Mouse (Mus musculus) midbrain, embryonic 14.5 days (tissue): ENCODE measurements around the gene Sh2d1b2. TPM values are rescaled to one million over a fixed set of nuclear protein-coding genes. Genes with fewer than 3 reads are reported as not detected.
A peak's percentile ranks its signal among the peaks of the same experiment; 100 is the strongest.
"Not testable (repeated sequence)": the region's sequence is repeated elsewhere in the genome, so short reads cannot be mapped to it uniquely, and the experiment has no call there.

Experiments used
- ATAC-seq: fragments of 200-750 bp; cut with Nextera tagmentation; 2 replicates; pipeline ENCODE4 v1.8.0; 2017; ENCODE audit warnings: moderate number of reproducible peaks, moderate library complexity; ENCODE audit not compliant: low FRiP score, low TSS enrichment
- DNase-seq: peaks from one replicate; pipeline ENCODE4 v3.0.0-alpha.2; 2015
- H3K27ac ChIP-seq: fragments of 300-500 bp; sonication (generic); replicated peaks from 2 replicates; pipeline ENCODE4 v1.5.1; 2014; ENCODE audit warnings: mild to moderate bottlenecking, low read depth, low read length, moderate library complexity
- H3K27me3 ChIP-seq: fragments of 300-500 bp; sonication (generic); 2 replicates; pipeline ENCODE4 v1.6.1; 2014; ENCODE audit warnings: low read length, control low read depth, mixed read lengths; ENCODE audit not compliant: control insufficient read depth, insufficient read depth
- H3K36me3 ChIP-seq: fragments of 300-500 bp; sonication (generic); 2 replicates; pipeline ENCODE4 v1.6.1; 2014; ENCODE audit warnings: low read length, control low read depth; ENCODE audit not compliant: control insufficient read depth, insufficient read depth
- H3K4me1 ChIP-seq: fragments of 300-500 bp; sonication (generic); 2 replicates; pipeline ENCODE4 v1.6.1; 2014; ENCODE audit warnings: mild to moderate bottlenecking, antibody characterized with exemption, low read length, control low read depth; ENCODE audit not compliant: control insufficient read depth, insufficient read depth
- H3K4me2 ChIP-seq: fragments of 300-500 bp; sonication (generic); 2 replicates; pipeline ENCODE4 v1.6.1; 2014; ENCODE audit warnings: mild to moderate bottlenecking, low read length, moderate library complexity
- H3K4me3 ChIP-seq: fragments of 300-500 bp; sonication (generic); replicated peaks from 2 replicates; pipeline ENCODE4 v1.5.1; 2014; ENCODE audit warnings: low read depth, low read length
- H3K9ac ChIP-seq: fragments of 300-500 bp; sonication (generic); replicated peaks from 2 replicates; pipeline ENCODE4 v1.6.1; 2014; ENCODE audit warnings: mild to moderate bottlenecking, low read length, moderate library complexity
- H3K9me3 ChIP-seq: fragments of 300-500 bp; sonication (generic); 2 replicates; pipeline ENCODE4 v1.6.1; 2016; ENCODE audit warnings: low read length, control low read depth, mixed read lengths; ENCODE audit not compliant: control insufficient read depth
- WGBS: fragments of 180-500 bp; shearing (Covaris S2); extraction: QIAGEN DNeasy Blood & Tissue Kit; methylation state at CpG from one replicate; pipeline ENCODE4 v1.1.7; 2014; 5-methylcytosine and 5-hydroxymethylcytosine counted together
- polyA plus RNA-seq: library from polyadenylated mRNA; unstranded; fragments of >200 nt; fragmentation: Nextera tagmentation; extraction: Ambion mirVana; gene quantifications from 2 replicates; pipeline ENCODE4 v1.2.1, GENCODE M21; 2014

Gene Sh2d1b2
- not detected in 2 replicates for polyA plus RNA-seq

- 73% methylated on average over 5 of the region's 6 CpGs for WGBS
- H3K9me3 ChIP-seq, H3K36me3 ChIP-seq, ATAC-seq, H3K4me1 ChIP-seq, H3K4me2 ChIP-seq, H3K27me3 ChIP-seq, DNase-seq, H3K27ac ChIP-seq, H3K9ac ChIP-seq, H3K4me3 ChIP-seq: not testable (repeated sequence)
Measured at GRCm38 (mm10) chr1:170232688-170233087, at the start of gene Sh2d1b2. TSS of gene Sh2d1b2 (plus strand) at chr1:170232749.

GRCm38 (mm10) chr1:170185137-170185536 lies 47.4 kb upstream of the Sh2d1b2 start:
- no peak for ATAC-seq
- Histone ChIP-seq H3K36me3 (no peaks in the 10 kb centered on the region), H3K9ac (no peak overlapping the region), H3K4me2 (no peak overlapping the region), H3K4me3 (no peak overlapping the region), H3K9me3 (no peaks in the 10 kb centered on the region), H3K27me3 (no peaks in the 10 kb centered on the region), H3K4me1 (no peaks in the 10 kb centered on the region), H3K27ac (no peak overlapping the region)
- DNase-seq: no peak
- 94% methylated on average over 3 of the region's 3 CpGs for WGBS

GRCm38 (mm10) chr1:170186531-170186930 lies 46.0 kb upstream of the Sh2d1b2 start:
- DNase-seq (no peak), ATAC-seq (no peak)
- H3K36me3 ChIP-seq: no peaks in the 10 kb centered on the region
- 89% methylated on average over 5 of the region's 5 CpGs for WGBS
- no peak overlapping the region for H3K4me2 ChIP-seq
- H3K9me3 ChIP-seq: no peaks in the 10 kb centered on the region
- H3K9ac ChIP-seq: no peak overlapping the region
- H3K27me3 ChIP-seq: no peaks in the 10 kb centered on the region
- H3K27ac ChIP-seq: no peak overlapping the region
- no peak overlapping the region for H3K4me3 ChIP-seq
- H3K4me1 ChIP-seq: no peaks in the 10 kb centered on the region

GRCm38 (mm10) chr1:170188601-170189000 lies 43.9 kb upstream of the Sh2d1b2 start:
- Histone ChIP-seq H3K36me3 (peaks cover 12% of the 10 kb centered on the region), H3K4me2 (no peak overlapping the region), H3K9ac (no peak overlapping the region), H3K9me3 (no peaks in the 10 kb centered on the region), H3K27ac (no peak overlapping the region), H3K27me3 (no peaks in the 10 kb centered on the region), H3K4me3 (no peak overlapping the region), H3K4me1 (no peaks in the 10 kb centered on the region)
- ATAC-seq (no peak), DNase-seq (no peak)
- WGBS: 86% methylated on average over 11 of the region's 11 CpGs

- Histone ChIP-seq H3K36me3 (peaks cover 27% of the 10 kb centered on the region), H3K27ac (no peak overlapping the region), H3K9ac (no peak overlapping the region), H3K4me1 (no peaks in the 10 kb centered on the region), H3K4me3 (no peak overlapping the region), H3K4me2 (no peak overlapping the region), H3K9me3 (no peaks in the 10 kb centered on the region), H3K27me3 (no peaks in the 10 kb centered on the region)
- DNase-seq (no peak), ATAC-seq (no peak)
- WGBS: 75% methylated on average over 4 of the region's 4 CpGs
Measured at GRCm38 (mm10) chr1:170190225-170190624, 42.3 kb upstream of the Sh2d1b2 start.

GRCm38 (mm10) chr1:170191925-170192324 lies 40.6 kb upstream of the Sh2d1b2 start:
- H3K27ac ChIP-seq: no peak overlapping the region
- DNase-seq (no peak), ATAC-seq (no peak)
- H3K9ac ChIP-seq: no peak overlapping the region
- no peak overlapping the region for H3K4me3 ChIP-seq
- WGBS: 100% methylated on average over 1 of the region's 1 CpGs
- peaks cover 38% of the 10 kb centered on the region for H3K36me3 ChIP-seq
- H3K4me2 ChIP-seq: no peak overlapping the region
- no peaks in the 10 kb centered on the region for H3K9me3 ChIP-seq
- H3K27me3 ChIP-seq: no peaks in the 10 kb centered on the region
- no peaks in the 10 kb centered on the region for H3K4me1 ChIP-seq

- ATAC-seq: no peak
- H3K4me1 ChIP-seq: no peaks in the 10 kb centered on the region
- H3K36me3 ChIP-seq: peaks cover 72% of the 10 kb centered on the region
- no peak for DNase-seq
- H3K4me3 ChIP-seq: no peak overlapping the region
- H3K27ac ChIP-seq: no peak overlapping the region
- no peaks in the 10 kb centered on the region for H3K27me3 ChIP-seq
- H3K4me2 ChIP-seq: no peak overlapping the region
- no peaks in the 10 kb centered on the region for H3K9me3 ChIP-seq
- H3K9ac ChIP-seq: no peak overlapping the region
- WGBS: 95% methylated on average over 8 of the region's 8 CpGs
Measured at GRCm38 (mm10) chr1:170196211-170196610, 36.3 kb upstream of the Sh2d1b2 start.

- Histone ChIP-seq H3K4me1 (no peaks in the 10 kb centered on the region), H3K4me3 (no peak overlapping the region), H3K27ac (no peak overlapping the region), H3K9ac (no peak overlapping the region), H3K27me3 (no peaks in the 10 kb centered on the region), H3K36me3 (peaks cover 60% of the 10 kb centered on the region), H3K9me3 (no peaks in the 10 kb centered on the region), H3K4me2 (no peak overlapping the region)
- peak; percentile 69 for DNase-seq
- ATAC-seq: no peak
- 82% methylated on average over 3 of the region's 3 CpGs for WGBS
Measured at GRCm38 (mm10) chr1:170200379-170200778, 32.2 kb upstream of the Sh2d1b2 start.

- no peak for ATAC-seq
- 97% methylated on average over 6 of the region's 6 CpGs for WGBS
- no peak overlapping the region for H3K27ac ChIP-seq
- H3K27me3 ChIP-seq: no peaks in the 10 kb centered on the region
- DNase-seq: no peak
- no peak overlapping the region for H3K9ac ChIP-seq
- peaks cover 74% of the 10 kb centered on the region for H3K36me3 ChIP-seq
- H3K4me3 ChIP-seq: no peak overlapping the region
- H3K4me1 ChIP-seq: no peaks in the 10 kb centered on the region
- no peak overlapping the region for H3K4me2 ChIP-seq
- no peaks in the 10 kb centered on the region for H3K9me3 ChIP-seq
Measured at GRCm38 (mm10) chr1:170206395-170206794, 26.2 kb upstream of the Sh2d1b2 start.
